Mouse (Mus musculus): Measurements from ENCODE around the gene Mapk13. TPM values are rescaled to one million over a fixed set of nuclear protein-coding genes. Genes with fewer than 3 reads are reported as not detected.
"Not testable (repeated sequence)": the region's sequence is repeated elsewhere in the genome, so short reads cannot be mapped to it uniquely, and the experiment has no call there.

The Mapk13 gene
- total RNA-seq, 2 experiments from 2014 or later = 0.17 to 0.18 TPM

- no peak for DNase-seq (ENCODE audit: low spot score)
- intact Hi-C loops (cut with DNase I) = no loop called here
Observed at GRCm38 (mm10) chr17:28806770-28807169, 37.7 kb downstream of the Mapk13 start.

- intact Hi-C loops (cut with DNase I) = no loop called here
- no peak for DNase-seq (ENCODE audit: low spot score)
Observed at GRCm38 (mm10) chr17:28808714-28809113, 39.6 kb downstream of the Mapk13 start.

- intact Hi-C loops (cut with DNase I) = no loop called here
Observed at GRCm38 (mm10) chr17:28809175-28809831, 40.2 kb downstream of the Mapk13 start.

GRCm38 (mm10) chr17:28812345-28812744, 43.2 kb downstream of the Mapk13 start:
- no peak for DNase-seq (ENCODE audit: low spot score)
- intact Hi-C loops (cut with DNase I) = no loop called here

More at GRCm38 (mm10) chr17:28809175-28809831, 40.2 kb downstream of the Mapk13 start:
- DNase-seq (ENCODE audit: low spot score) = no peak

- no peak for DNase-seq (ENCODE audit: low spot score)
- intact Hi-C loops (cut with DNase I) = no loop called here
Observed at GRCm38 (mm10) chr17:28814529-28815097, 45.5 kb downstream of the Mapk13 start.

- intact Hi-C loops (cut with DNase I) = no loop called here
Observed at GRCm38 (mm10) chr17:28815384-28816004, 46.4 kb downstream of the Mapk13 start.

GRCm38 (mm10) chr17:28816326-28816725, 47.2 kb downstream of the Mapk13 start:
- DNase-seq (ENCODE audit: low spot score); intact Hi-C loops (cut with DNase I): not testable (repeated sequence)

More at GRCm38 (mm10) chr17:28815384-28816004, 46.4 kb downstream of the Mapk13 start:
- no peak for DNase-seq (ENCODE audit: low spot score)

- intact Hi-C loops (cut with DNase I) = no loop called here
Observed at GRCm38 (mm10) chr17:28816875-28817811, 48.0 kb downstream of the Mapk13 start.

GRCm38 (mm10) chr17:28820189-28820588, 51.1 kb downstream of the Mapk13 start:
- intact Hi-C loops (cut with DNase I) = no loop called here
- DNase-seq (ENCODE audit: low spot score) = no peak

More at GRCm38 (mm10) chr17:28816875-28817811, 48.0 kb downstream of the Mapk13 start:
- DNase-seq (ENCODE audit: low spot score) = no peak

- DNase-seq (ENCODE audit: low spot score) = no peak
- intact Hi-C loops (cut with DNase I) = no loop called here
Observed at GRCm38 (mm10) chr17:28823004-28823745, 54.1 kb downstream of the Mapk13 start.

- no peak for DNase-seq (ENCODE audit: low spot score)
- intact Hi-C loops (cut with DNase I) = no loop called here
Observed at GRCm38 (mm10) chr17:28823749-28824148, 54.7 kb downstream of the Mapk13 start.

- intact Hi-C loops (cut with DNase I) = no loop called here
- no peak for DNase-seq (ENCODE audit: low spot score)
Observed at GRCm38 (mm10) chr17:28824896-28825295, 55.8 kb downstream of the Mapk13 start.

- DNase-seq (ENCODE audit: low spot score) = no peak
- intact Hi-C loops (cut with DNase I) = no loop called here
Observed at GRCm38 (mm10) chr17:28825359-28826041, 56.4 kb downstream of the Mapk13 start.

- no peak for DNase-seq (ENCODE audit: low spot score)
- intact Hi-C loops (cut with DNase I) = no loop called here
Observed at GRCm38 (mm10) chr17:28827665-28828231, 58.7 kb downstream of the Mapk13 start.

- intact Hi-C loops (cut with DNase I) = no loop called here
- DNase-seq (ENCODE audit: low spot score) = no peak
Observed at GRCm38 (mm10) chr17:28829120-28829519, 60.0 kb downstream of the Mapk13 start.
